ENCODE assay signal across 9 mouse cellular contexts in the genomic region with DNA sequence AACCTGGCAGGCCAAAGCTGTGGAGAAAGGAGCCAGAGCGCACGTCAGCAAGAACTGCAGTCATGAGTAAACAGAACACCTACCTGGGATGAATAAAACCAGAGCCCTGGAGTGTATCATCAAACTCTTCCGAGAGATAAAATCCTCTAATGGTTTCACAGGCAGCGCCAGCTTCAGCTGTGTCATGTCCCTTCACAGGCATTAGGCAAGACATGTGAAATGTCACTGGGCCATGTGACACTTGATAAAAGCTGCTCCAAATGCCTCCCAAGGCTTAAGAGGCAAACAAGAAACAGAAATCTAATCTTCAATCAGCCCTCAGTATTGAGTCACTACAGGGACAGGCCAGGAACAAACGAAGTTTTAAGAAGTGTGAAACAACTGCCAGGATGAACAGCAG.
DNase-seq lines count a peak whose midpoint lies in the region; ATAC-seq and TF ChIP-seq lines count a peak whose summit lies in the region.
"Had no signal": no experiment of that assay in that cellular context is flagged by ENCODE, and none has a peak within 500 bp of the region (broad histone marks: within the 10 kb centered on the region; RNA-seq: fewer than 3 reads in every experiment).

No protein-coding gene starts in this region.

- no peaks in the 10 kb centered on the region for H3K36me3 ChIP-seq in intestine, embryonic 15.5 days
- no peaks in the 10 kb centered on the region for H3K36me3 ChIP-seq in limb, embryonic 10.5 days
- H3K36me3 ChIP-seq: limb, embryonic 15.5 days had no signal

- no peaks in the 10 kb centered on the region for H3K9me3 ChIP-seq in intestine, embryonic 15.5 days
- no peaks in the 10 kb centered on the region for H3K9me3 ChIP-seq in limb, embryonic 10.5 days (replicated peaks)
- H3K9me3 ChIP-seq: limb, embryonic 15.5 days had no signal

- no peak for TF ChIP-seq POLR2A in bone marrow, adult 2 months (IDR thresholded peaks at IDR 0.05; ENCODE audit: borderline replicate concordance, control insufficient read depth, low read depth, low read length)

- H3K4me2 ChIP-seq in intestine, embryonic 15.5 days (replicated peaks) = no peak overlapping the region
- H3K4me2 ChIP-seq: limb, embryonic 15.5 days had no signal

- H3K4me3 ChIP-seq in bone marrow, adult 2 months (replicated peaks; ENCODE audit: control insufficient read depth, low read depth, low read length) = no peak overlapping the region
- no peak overlapping the region for H3K4me3 ChIP-seq in intestine, embryonic 15.5 days (replicated peaks)
- no peak overlapping the region for H3K4me3 ChIP-seq in limb, embryonic 10.5 days
- H3K4me3 ChIP-seq: limb, embryonic 15.5 days had no signal

- DNase-seq in heart, adult 18-20 months = peak; percentile 65 to 67
- DNase-seq in heart, postnatal 25 days (ENCODE audit: low spot score) = no peak
- no peak for DNase-seq in frontal cortex, postnatal 14 days (ENCODE audit: low spot score in 2 of 2)
- DNase-seq in limb, embryonic 10.5 days (ENCODE audit: low spot score) = no peak
- DNase-seq in layer of hippocampus, adult 9-10 months (ENCODE audit: low spot score) = no peak

- no peak overlapping the region for H3K9ac ChIP-seq in intestine, embryonic 15.5 days
- H3K9ac ChIP-seq: limb, embryonic 15.5 days had no signal

- no peak for TF ChIP-seq CTCF in bone marrow, adult 2 months (IDR thresholded peaks at IDR 0.05; ENCODE audit: control insufficient read depth, insufficient read depth, low read length)

- intact Hi-C loops in heart, postnatal 25 days (cut with DNase I) = no loop called here

- WGBS in bone marrow, adult 2 months = 43% methylated on average over 5 of the region's 5 CpGs
- 34% methylated on average over 5 of the region's 5 CpGs for WGBS in intestine, embryonic 15.5 days
- WGBS in limb, embryonic 10.5 days = 38% methylated on average over 5 of the region's 5 CpGs

- peaks cover 3% of the 10 kb centered on the region; the same call in 1 of the 2 replicates for H3K4me1 ChIP-seq in bone marrow, adult 2 months (ENCODE audit: control insufficient read depth, insufficient read depth, low read length)
- H3K4me1 ChIP-seq in intestine, embryonic 15.5 days (replicated peaks) = no peaks in the 10 kb centered on the region
- H3K4me1 ChIP-seq in limb, embryonic 10.5 days = 0 out of 2 replicates have a peak, but pooled peaks cover 4% of the 10 kb centered on the region

- H3K27ac ChIP-seq in bone marrow, adult 2 months (ENCODE audit: control insufficient read depth, insufficient read depth, low read depth, low read length, poor library complexity) = peak overlapping the region; percentile 53
- H3K27ac ChIP-seq in intestine, embryonic 15.5 days = no peak overlapping the region
- no peak overlapping the region for H3K27ac ChIP-seq in limb, embryonic 10.5 days
- H3K27ac ChIP-seq: limb, embryonic 15.5 days had no signal

- H3K27me3 ChIP-seq in intestine, embryonic 15.5 days (replicated peaks) = no peaks in the 10 kb centered on the region
- H3K27me3 ChIP-seq in limb, embryonic 10.5 days (ENCODE audit: low read depth, poor library complexity, severe bottlenecking) = no peaks in the 10 kb centered on the region
- H3K27me3 ChIP-seq: limb, embryonic 15.5 days had no signal

- ATAC-seq in intestine, embryonic 15.5 days = peak; percentile 68
- ATAC-seq in megakaryocyte progenitor cell, adult 5-6 weeks (replicated peaks; ENCODE audit: poor library complexity) = peak; percentile 74

Comparison
In these comparisons a context has a peak if more than half of its experiments do, and no peak if none do; other contexts are left out.
1. DNase-seq: peak in heart, adult 18-20 months (2 of 2); none in heart, postnatal 25 days (single experiment), frontal cortex, postnatal 14 days (0 of 2), limb, embryonic 10.5 days (single experiment) and layer of hippocampus, adult 9-10 months (single experiment).